ENCODE assay signal across 21 mouse cellular contexts in the genomic region with DNA sequence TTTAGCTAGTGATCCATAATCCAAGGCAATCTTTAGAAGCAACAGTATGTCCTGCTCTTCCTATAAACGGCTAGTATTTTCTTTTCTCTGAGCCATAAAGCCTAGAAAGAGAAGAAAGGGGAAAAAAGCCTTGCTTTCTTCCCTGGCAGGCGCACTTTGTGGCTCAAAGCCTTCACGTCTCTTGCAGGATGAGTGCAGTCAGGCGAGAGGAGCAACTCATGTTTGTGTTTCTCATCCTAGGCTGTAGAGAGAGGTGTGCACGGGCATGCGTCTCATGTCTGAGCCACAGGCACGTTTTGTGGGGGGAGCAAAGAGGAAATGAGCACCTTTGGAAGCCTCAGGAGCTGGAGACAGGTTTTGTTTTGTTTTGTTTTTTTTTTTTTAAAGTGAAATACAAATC.
DNase-seq lines count a peak whose midpoint lies in the region; ATAC-seq lines count a peak whose summit lies in the region.
"Had no signal": no experiment of that assay in that cellular context is flagged by ENCODE, and none has a peak within 500 bp of the region (broad histone marks: within the 10 kb centered on the region; RNA-seq: fewer than 3 reads in every experiment).

No protein-coding gene starts in this region.

- peaks cover 35% of the 10 kb centered on the region for H3K4me1 ChIP-seq in forebrain, embryonic 13.5 days
- peaks cover 24% of the 10 kb centered on the region for H3K4me1 ChIP-seq in limb, embryonic 13.5 days
- H3K4me1 ChIP-seq: liver, embryonic 15.5 days had no signal

- peak; percentile 61 to 64 for DNase-seq in cerebellum, postnatal 10 days
- no peak for DNase-seq in cerebellum, adult 11-12 months
- peak; percentile 16 for DNase-seq in left cerebral cortex, postnatal 4 days
- DNase-seq in left cerebral cortex, adult 8-10 months (ENCODE audit: low spot score in 2 of 2), result no peak
- no peak for DNase-seq in frontal cortex, postnatal 10 days (ENCODE audit: low spot score in 2 of 2)
- no peak for DNase-seq in adrenal gland, postnatal 4 days (ENCODE audit: low spot score in 2 of 2)
- DNase-seq: adrenal gland, postnatal 36 days; cerebellum, adult 11 months; heart, adult 2 months; heart, postnatal 10 days; right cerebral cortex, postnatal 25 days; thymus, postnatal 4 days had no signal

- H3K4me3 ChIP-seq in forebrain, embryonic 13.5 days, result no peak overlapping the region
- no peak overlapping the region for H3K4me3 ChIP-seq in limb, embryonic 13.5 days
- H3K4me3 ChIP-seq: heart, adult 2 months; hindbrain, embryonic 13.5 days; liver, embryonic 15.5 days; midbrain, embryonic 12.5 days; myocyte had no signal

- H3K4me2 ChIP-seq in forebrain, embryonic 13.5 days, result peak overlapping the region; percentile 9
- peak overlapping the region; percentile 51 for H3K4me2 ChIP-seq in limb, embryonic 13.5 days (replicated peaks)
- H3K4me2 ChIP-seq: hindbrain, embryonic 13.5 days; liver, embryonic 15.5 days; midbrain, embryonic 12.5 days had no signal

- H3K27me3 ChIP-seq in forebrain, embryonic 13.5 days, result no peaks in the 10 kb centered on the region
- H3K27me3 ChIP-seq in limb, embryonic 13.5 days, result peaks cover 16% of the 10 kb centered on the region
- H3K27me3 ChIP-seq: CH12.LX; hindbrain, embryonic 13.5 days; liver, embryonic 15.5 days; midbrain, embryonic 12.5 days had no signal

- WGBS in forebrain, embryonic 13.5 days, result 20% methylated on average over 7 of the region's 7 CpGs
- WGBS in limb, embryonic 13.5 days, result 25% methylated on average over 7 of the region's 7 CpGs

- peak overlapping the region; percentile 76 for H3K27ac ChIP-seq in forebrain, embryonic 13.5 days
- H3K27ac ChIP-seq in limb, embryonic 13.5 days, result no peak overlapping the region
- H3K27ac ChIP-seq: heart, adult 2 months; hindbrain, embryonic 13.5 days; liver, embryonic 15.5 days; midbrain, embryonic 12.5 days had no signal

- H3K9ac ChIP-seq in forebrain, embryonic 13.5 days, result no peak overlapping the region
- no peak overlapping the region for H3K9ac ChIP-seq in limb, embryonic 13.5 days
- H3K9ac ChIP-seq: hindbrain, embryonic 13.5 days; liver, embryonic 15.5 days; midbrain, embryonic 12.5 days had no signal

- H3K36me3 ChIP-seq in forebrain, embryonic 13.5 days (ENCODE audit: poor library complexity, severe bottlenecking), result no peaks in the 10 kb centered on the region
- H3K36me3 ChIP-seq in limb, embryonic 13.5 days, result no peaks in the 10 kb centered on the region
- H3K36me3 ChIP-seq: hindbrain, embryonic 13.5 days; liver, embryonic 15.5 days; midbrain, embryonic 12.5 days had no signal

- no peaks in the 10 kb centered on the region for H3K9me3 ChIP-seq in forebrain, embryonic 13.5 days (replicated peaks)
- H3K9me3 ChIP-seq in limb, embryonic 13.5 days, result no peaks in the 10 kb centered on the region
- H3K9me3 ChIP-seq: hindbrain, embryonic 13.5 days; liver, embryonic 15.5 days; midbrain, embryonic 12.5 days had no signal

- intact Hi-C loops in left cerebral cortex, postnatal 4 days (cut with DNase I), result no loop called here

- ATAC-seq in forebrain, embryonic 13.5 days, result no peak
- ATAC-seq in limb, embryonic 13.5 days (ENCODE audit: low FRiP score, low read depth), result no peak
- ATAC-seq: activated CD4-positive, CD25-positive, alpha-beta regulatory T cell, adult 4 months; intestine, postnatal 0 days had no signal

Comparison
In these comparisons a context has a peak if more than half of its experiments do, and no peak if none do; other contexts are left out.
1. DNase-seq: peak in cerebellum, postnatal 10 days (2 of 2) and left cerebral cortex, postnatal 4 days (single experiment); none in cerebellum, adult 11-12 months (single experiment), left cerebral cortex, adult 8-10 months (0 of 2), frontal cortex, postnatal 10 days (0 of 2) and adrenal gland, postnatal 4 days (0 of 2).